Mouse (Mus musculus) gastrocnemius, postnatal 36 days (tissue): ENCODE measurements at regions not wholly inside any gene's neighbourhood (a gene's known extent, or its start where the extent isn't known, plus 50 kb on each side); places are given as distances from the start of the nearest gene placed in this dataset.

Source experiments
- DNase-seq, 2 experiments: peaks; one replicate each; pipeline ENCODE4 v3.0.0; 2022
- intact Hi-C: fragments of 180-260 bp; cut with DNase I; formaldehyde crosslinking; loops from one replicate; pipeline ENCODE4 v1.15.1; 2025

DNA sequence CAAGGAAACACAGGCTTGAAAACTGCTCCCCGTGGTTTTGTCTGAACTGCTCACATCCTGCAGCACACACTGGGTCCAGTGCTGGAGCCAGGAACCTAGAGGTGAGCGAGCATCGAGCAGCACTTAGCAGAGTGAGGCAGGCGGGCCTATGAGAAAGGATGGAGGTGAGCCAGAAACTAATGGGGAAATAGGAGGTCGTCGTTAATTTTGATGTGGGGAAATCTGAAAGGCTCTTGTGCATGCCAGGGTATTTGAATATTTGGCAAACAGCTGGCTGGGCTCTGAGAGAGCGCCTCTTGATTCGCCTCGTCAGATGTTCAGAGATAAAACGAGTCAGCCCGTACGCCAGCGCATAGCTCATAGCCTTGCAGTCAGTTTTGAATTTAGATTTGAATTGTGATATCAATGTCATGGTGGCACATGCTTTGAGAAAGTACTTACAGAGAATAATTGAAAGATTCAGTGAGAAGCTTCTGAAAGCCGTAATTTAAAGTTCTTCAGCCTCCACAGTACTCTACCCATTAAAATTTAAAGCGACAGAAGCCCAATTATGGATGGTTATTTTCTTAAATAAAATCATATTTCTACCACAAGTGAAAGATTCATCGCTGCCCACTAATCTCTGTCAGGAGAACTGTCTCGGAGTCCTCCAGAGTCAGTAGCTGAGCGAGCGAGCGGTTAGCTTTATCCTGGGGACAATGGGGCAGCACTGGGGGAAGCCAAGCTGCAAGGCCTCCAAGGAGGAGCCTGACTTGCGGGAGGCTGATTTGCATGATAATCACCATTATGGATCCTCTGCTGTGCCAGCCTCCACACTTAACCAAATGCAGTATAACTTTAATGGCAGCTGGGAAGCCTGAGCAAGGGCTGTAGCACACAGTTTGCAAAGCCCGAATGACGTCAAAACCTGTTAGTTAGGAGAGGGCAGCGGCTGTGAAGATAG is 227.9 kb upstream of the Nr2f1 start:
- intact Hi-C loops = no loop called here
- DNase-seq = peak in 1 of 2 experiments; percentile 10

DNA sequence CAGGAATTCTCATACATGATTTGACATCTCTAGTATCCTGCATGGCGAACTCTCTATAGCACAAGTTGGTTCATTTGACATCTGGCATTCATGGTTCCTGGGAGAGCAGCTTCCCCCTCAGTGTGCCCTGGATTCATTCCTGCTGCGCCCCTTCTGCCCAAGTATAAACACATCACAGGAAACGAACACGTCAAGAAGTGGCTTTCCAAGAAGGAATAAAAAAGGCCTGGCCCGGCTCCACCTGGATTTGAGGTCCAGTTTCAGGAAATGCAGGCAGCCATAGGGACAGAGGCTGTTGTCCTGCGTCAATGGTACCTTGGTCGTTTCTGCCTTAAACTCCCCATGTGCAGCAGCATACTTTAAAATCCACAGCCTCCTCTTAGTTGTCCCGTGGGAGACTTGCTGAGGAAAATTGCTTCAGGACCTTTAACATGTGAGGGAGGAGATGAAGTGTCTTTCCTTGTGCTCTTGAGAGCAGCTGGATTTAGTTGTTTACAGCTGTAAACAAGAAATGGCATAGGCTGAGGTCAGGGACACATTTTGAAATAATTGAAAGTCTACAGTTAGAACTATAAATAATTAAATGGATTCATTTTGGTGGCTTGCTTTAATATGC is 226.9 kb upstream of the Nr2f1 start:
- intact Hi-C loops = no loop called here
- no peak for DNase-seq

DNA sequence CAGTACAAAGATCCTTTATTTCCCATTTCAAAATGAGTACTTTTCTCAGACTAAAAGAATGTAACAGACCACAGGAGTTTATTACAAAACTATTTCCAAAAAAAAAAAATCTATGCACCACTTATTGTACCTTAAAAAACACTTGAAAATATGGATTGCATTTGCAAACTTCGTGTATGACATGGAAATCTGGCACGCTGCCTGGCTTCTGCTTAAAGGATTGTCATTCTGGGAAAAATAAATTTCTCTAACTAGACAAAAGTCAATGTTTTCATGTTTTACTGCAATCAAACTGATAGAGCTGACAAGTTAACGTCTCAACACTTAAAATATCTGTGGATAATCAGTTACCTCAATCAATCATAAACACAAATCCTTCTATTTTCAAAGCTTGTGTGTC is 205.5 kb upstream of the Nr2f1 start:
- intact Hi-C loops = no loop called here
- DNase-seq = no peak

DNA sequence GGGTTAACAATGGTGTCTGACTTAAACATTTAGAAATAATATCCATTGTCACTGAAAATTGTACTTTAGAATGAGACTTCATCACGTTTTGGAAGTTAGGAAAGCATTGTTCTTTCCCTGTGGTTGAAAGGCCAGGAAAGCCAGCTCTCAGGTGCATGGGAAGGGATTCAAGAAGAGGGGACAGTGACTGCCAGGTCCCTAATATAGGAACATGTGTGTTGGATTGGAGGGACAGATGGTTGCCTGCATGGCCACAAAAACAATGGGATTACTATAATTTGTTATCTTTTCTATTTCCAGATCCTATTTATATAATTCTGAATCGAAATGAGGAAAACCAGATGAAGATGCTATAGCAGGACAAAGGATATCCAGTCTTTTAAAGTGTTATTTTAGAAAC is 184.2 kb upstream of the Nr2f1 start:
- DNase-seq = no peak
- intact Hi-C loops = no loop called here

DNA sequence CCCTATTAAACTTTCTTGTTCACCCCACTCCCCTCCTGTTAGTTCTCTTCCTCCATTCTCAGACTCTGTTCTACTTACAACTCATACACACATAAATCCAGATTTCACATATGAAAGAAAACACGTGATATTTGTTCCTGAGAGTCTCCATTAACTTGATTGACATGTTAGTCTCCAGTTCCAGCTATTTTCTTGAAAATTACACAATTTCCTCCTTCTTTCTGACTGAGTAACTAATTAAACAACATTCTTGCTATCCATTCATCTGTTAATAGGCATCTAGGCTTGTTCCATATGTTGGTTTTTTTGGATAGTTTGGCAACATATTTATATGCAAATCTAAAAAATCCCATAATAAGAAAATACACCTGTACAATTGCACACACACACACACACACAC is 161.7 kb upstream of the Nr2f1 start:
- intact Hi-C loops = no loop called here
- DNase-seq = no peak

- intact Hi-C loops = no loop called here
- no peak for DNase-seq
These were observed 149.3 kb upstream of the Nr2f1 start for GRCm38 (mm10) chr13:78348830-78349229.

DNA sequence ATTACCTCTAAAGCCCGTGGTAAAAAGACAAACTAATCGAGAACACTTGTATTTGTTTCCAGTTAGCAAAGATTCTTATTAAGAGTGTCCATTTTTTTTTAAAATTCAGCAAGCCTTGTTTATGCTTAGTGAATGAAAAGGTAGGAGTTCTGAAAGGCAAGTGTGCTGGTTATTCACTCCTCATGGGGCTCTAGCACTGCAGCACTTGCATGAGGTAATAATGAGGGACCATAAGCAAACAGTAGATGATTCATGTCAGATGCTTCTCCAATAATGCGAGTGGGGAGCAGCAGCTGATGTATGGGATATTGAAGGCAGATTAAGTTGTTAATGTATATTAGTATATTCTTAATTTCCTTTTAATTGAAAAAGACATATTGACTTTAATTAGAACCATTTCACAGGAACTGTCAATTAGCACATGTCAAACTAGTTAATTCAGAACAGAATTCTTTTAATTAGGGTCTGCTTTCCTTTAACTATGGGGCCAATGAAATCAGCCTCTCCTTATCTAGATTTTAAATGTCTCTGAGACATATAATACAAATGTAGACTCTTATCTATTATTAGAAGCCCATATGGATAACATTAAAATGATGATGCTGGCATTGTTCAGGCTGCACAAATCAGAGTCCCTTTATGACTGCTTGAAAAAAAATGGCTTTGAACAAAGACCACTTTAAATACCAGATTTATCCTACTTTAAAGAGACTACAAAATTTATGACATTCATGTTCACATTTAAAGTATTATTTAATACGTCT is 125.1 kb upstream of the Nr2f1 start:
- intact Hi-C loops = no loop called here

DNA sequence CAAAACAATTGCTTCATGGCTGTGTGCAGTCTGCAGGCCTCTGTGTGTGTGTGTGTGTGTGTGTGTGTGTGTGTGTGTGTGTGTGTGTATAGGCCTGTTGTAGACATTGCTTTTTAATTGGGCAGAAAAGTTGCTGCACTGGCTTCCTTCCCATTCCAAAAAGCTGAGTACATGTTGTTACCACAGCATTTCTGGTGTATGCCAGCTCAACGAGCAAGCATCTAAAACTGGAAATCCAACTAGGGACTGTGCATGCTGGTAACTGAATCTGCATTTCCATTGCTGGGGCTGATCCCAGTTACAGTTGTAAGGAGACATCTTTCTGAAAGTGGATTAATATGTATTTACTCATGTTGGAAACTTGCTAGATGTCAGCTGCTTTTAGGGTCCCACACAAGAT is 123.6 kb upstream of the Nr2f1 start:
- intact Hi-C loops = no loop called here
- no peak for DNase-seq

More for the DNA sequence above, 125.1 kb upstream of the Nr2f1 start:
- DNase-seq = no peak

GRCm38 (mm10) chr13:78318434-78318833 is 118.9 kb upstream of the Nr2f1 start:
- no peak for DNase-seq
- intact Hi-C loops = no loop called here

DNA sequence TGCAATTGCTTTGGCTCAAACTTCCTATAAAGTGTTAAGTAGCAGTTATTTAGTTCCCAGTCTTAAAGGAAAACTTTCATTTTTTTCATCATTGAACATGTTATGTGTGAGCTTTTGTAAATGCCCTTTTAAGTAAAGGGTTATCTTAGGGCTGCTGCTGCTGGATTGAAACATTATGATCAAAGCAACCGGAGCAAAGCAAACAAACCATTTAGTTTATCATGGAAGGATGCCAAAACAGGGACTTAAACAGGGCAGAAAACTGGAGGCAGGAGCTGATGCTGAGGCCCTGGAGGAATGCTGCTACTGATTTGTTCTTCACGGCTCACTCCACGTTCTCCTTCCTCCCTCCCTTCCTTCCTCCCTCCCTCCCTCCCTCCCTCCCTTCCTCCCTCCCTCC is 111.3 kb upstream of the Nr2f1 start:
- DNase-seq = no peak
- intact Hi-C loops = no loop called here
